Mouse (Mus musculus): ENCODE measurements around the gene Armc3. TPM values are rescaled to one million over a fixed set of nuclear protein-coding genes. Genes with fewer than 3 reads are reported as not detected.

Armc3 gene
- total RNA-seq (2021): under 1 TPM; 0.50 to 0.57 TPM

GRCm38 (mm10) chr2:19198452-19199365, at the start of gene Armc3:
TSS of gene Armc3 (plus strand) at chr2:19199302.
- peak; percentile 35 to 47 for DNase-seq (ENCODE audit: low spot score in 2 of 2)
- intact Hi-C loops (cut with DNase I): no loop called here

DNA sequence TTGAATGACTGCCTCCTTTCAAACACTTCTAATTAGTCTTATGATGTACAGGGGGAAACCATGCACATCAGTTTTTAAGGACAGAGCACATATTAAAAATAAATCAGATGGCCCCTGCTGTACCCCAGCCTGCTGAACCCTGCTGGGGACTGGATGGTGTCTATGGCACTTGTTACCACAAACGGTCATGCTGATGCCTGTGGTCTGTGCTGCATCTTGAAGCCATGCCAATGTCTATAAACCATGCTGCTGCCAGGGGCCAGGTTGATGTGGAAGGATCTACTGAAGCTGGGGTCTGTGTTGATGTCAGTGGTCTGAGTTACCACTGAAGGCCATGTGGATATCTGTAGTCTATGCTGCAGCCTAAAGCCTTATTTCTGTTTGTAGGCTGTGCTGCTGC, 46.4 kb upstream of the Armc3 start:
- intact Hi-C loops (cut with DNase I): loop anchor here (10.0 kb wide), 1 partner anchor 278 kb away; no protein-coding TSS in a partner anchor
- DNase-seq (ENCODE audit: low spot score in 2 of 2): no peak

GRCm38 (mm10) chr2:19156176-19156575, 42.9 kb upstream of the Armc3 start:
- DNase-seq (ENCODE audit: low spot score in 2 of 2): peak in 1 of 2 experiments; percentile 22
- intact Hi-C loops (cut with DNase I): loop anchor here (10.0 kb wide), 1 partner anchor 281 kb away; no protein-coding TSS in a partner anchor

GRCm38 (mm10) chr2:19159539-19159938, 39.6 kb upstream of the Armc3 start:
- intact Hi-C loops (cut with DNase I): loop anchor here (10.0 kb wide), 1 partner anchor 285 kb away; no protein-coding TSS in a partner anchor
- no peak for DNase-seq (ENCODE audit: low spot score in 2 of 2)

DNA sequence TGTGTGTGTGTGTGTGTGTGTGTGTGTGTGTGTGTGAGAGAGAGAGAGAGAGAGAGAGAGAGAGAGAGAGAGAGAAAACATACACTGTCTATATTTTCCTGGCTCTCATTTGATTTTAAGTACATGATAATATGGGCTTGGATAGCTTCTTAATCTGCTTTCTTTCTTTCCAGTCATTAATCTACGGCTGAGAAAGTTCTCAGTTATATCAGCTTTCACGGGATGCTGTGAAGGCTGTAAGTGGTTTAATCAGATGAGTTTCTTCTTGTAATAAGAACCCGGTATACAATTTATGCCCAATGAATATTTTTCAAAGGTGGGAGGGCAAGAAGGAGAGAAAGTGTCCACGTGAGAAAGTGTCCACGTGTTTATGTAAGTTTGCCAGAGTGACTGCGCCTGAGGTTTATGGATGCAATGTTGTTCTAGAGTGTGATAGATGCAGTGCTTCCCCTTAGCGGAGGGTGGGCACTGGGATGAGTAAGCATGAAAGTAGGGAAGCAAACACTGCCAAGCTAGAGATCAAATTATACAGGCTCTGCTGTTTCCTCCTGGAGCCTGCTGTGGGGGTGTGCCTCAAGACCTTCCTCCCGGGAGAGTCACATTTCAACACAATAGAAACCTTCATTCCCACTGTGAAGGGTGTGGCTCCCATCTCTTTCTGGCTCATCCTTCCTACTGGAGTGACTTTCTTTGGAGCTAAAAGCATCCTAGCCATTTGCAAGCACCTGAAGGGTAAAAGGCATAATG, 38.6 kb upstream of the Armc3 start:
- intact Hi-C loops (cut with DNase I): no loop called here
- DNase-seq (ENCODE audit: low spot score in 2 of 2): peak in 1 of 2 experiments; percentile 3

DNA sequence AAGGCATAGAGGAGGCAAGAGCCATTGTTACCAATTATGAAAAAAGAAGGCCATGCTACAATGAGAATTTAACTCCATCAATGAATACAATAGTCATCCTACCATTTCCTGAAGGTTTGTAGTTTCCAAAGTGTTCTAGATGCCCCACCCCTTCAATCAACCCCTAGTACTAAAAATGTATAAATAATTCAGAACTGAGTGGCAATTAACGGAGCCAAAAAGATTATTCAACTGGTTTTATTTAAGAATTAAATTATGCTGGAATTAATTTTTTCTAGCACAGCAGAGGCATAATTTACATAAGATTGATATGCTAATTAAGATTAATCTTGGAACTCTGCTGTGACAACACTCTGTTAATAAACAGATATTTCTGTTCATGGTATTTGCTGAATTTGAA, 34.9 kb upstream of the Armc3 start:
- intact Hi-C loops (cut with DNase I): no loop called here
- DNase-seq (ENCODE audit: low spot score in 2 of 2): no peak

DNA sequence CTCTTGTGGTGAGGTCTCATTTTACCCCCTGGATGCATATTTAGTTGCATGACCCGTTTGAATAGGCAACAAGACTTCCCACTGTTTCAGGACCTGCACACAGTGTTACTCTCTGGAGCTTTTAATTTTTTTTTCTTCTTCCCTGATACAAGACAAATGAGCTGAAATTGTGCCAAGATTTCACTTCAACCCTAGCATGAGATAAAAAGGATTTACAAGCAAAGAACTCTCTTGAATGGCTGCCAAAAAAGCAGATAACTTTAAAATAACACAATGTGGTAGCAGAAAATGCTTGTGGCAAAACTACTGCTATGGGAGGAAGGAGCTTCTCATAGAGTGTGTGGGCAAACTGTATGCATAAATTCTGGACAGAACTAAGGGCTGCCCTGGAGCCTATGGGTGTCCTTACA, 22.3 kb upstream of the Armc3 start:
- intact Hi-C loops (cut with DNase I): no loop called here
- DNase-seq (ENCODE audit: low spot score in 2 of 2): peak in 1 of 2 experiments; percentile 22

GRCm38 (mm10) chr2:19199366-19199853, 308 bp downstream of the Armc3 start:
- intact Hi-C loops (cut with DNase I): no loop called here
- DNase-seq (ENCODE audit: low spot score in 2 of 2): no peak

DNA sequence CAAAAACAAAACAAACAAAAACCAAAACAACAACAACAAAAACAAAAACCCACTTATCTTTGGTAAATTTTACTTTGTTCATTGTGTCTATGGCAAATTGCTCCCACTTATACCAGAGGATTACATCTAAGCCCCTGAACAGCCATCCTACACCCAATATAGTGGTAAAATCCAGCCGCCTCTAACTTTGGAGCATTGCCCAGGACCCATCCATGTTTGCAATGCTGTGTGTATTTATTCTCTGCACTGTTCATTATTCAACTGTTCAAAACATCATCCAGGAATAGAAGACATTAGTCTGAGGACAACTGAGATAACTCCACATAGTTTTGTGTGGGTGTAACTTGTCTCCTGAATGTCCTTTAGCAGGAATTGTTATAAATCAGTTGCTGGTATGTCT, 1.0 kb downstream of the Armc3 start:
- peak in 1 of 2 experiments; percentile 2 for DNase-seq (ENCODE audit: low spot score in 2 of 2)
- intact Hi-C loops (cut with DNase I): no loop called here

GRCm38 (mm10) chr2:19201682-19202081, 2.6 kb downstream of the Armc3 start:
- intact Hi-C loops (cut with DNase I): no loop called here
- DNase-seq (ENCODE audit: low spot score in 2 of 2): no peak

GRCm38 (mm10) chr2:19234305-19234704, 35.2 kb downstream of the Armc3 start:
- intact Hi-C loops (cut with DNase I): no loop called here
- no peak for DNase-seq (ENCODE audit: low spot score in 2 of 2)

DNA sequence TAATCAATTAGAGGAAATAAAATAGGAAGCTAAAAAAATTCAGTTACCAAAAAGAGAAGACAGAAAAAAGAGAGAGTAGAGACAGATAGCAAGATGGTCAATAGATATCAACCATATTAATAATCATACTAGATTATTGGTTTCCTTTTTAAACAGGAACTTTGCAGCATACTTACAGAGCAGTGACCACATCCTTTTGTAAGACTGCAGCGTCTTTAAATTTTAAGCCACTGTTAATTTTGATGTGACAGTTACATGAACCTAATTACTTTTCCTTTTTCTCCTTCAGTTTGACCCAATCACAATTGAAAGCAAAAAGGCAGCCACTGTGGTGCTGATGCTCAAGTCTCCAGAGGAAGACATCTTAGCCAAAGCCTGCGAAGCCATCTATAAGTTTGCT, 36.1 kb downstream of the Armc3 start:
- DNase-seq (ENCODE audit: low spot score in 2 of 2): no peak
- intact Hi-C loops (cut with DNase I): no loop called here

DNA sequence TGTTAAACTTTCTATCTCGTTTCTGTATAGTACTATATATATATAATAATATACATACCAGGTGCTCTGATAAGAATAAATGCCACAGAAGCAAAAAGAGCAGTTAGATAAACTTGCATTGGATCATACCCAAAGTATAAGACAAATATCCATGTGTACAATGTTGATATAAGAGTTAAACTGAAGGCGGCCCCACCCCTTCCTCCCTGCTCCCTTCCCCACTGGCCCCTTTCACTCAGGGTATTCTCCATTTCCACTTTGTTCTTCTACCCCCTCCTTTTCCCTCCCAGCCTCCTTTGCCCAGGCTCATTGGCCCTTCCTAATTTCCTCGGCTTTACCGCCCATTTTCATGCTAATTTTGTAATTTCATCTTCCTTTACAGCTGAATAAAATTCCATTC, 36.5 kb downstream of the Armc3 start:
- intact Hi-C loops (cut with DNase I): no loop called here

DNA sequence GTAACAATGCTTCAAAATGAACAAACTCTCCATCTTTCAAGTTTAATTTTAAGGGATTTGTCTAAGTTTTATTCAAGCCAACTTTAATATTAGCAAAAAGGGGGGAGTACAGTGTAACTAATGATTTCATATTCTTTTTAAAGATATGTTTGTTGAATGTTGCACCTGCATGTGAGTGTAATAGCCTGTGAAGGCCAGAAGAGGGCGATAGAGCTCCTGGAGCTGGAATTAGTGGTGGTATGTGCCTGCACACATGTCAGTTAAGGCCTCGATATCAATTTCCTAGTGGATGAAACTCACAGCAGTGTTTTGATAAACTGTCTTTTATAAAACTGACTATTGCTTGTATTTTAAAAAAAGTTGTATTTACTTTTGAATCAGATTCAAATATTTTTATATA, 39.7 kb downstream of the Armc3 start:
- intact Hi-C loops (cut with DNase I): no loop called here
- no peak for DNase-seq (ENCODE audit: low spot score in 2 of 2)

More for the DNA sequence above, 36.5 kb downstream of the Armc3 start:
- DNase-seq (ENCODE audit: low spot score in 2 of 2): no peak

- no peak for DNase-seq (ENCODE audit: low spot score in 2 of 2)
- intact Hi-C loops (cut with DNase I): no loop called here
Measured at GRCm38 (mm10) chr2:19249611-19250010, 50.5 kb downstream of the Armc3 start.

DNA sequence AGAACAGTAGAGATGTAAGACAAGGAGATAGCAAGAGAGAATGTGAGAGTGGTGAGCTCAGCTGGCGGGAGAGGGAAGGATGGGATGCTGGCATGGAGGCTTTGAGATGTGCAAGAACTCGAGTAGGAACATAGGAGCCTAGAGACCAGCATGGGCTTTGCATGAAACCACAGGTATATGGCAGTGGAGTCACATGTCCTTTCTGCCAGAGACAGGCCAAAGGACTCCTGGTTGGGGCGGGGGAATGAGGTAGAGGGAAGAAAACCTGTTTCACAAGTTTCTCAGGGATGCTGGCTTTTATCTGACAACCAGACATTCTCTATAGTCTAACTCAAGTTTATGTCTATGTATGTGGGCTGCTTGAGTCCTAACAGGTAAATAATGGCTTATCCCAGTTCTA, 55.9 kb downstream of the Armc3 start:
- intact Hi-C loops (cut with DNase I): no loop called here
- no peak for DNase-seq (ENCODE audit: low spot score in 2 of 2)

- no peak for DNase-seq (ENCODE audit: low spot score in 2 of 2)
- intact Hi-C loops (cut with DNase I): no loop called here
Measured at GRCm38 (mm10) chr2:19257255-19257654, 58.2 kb downstream of the Armc3 start.

DNA sequence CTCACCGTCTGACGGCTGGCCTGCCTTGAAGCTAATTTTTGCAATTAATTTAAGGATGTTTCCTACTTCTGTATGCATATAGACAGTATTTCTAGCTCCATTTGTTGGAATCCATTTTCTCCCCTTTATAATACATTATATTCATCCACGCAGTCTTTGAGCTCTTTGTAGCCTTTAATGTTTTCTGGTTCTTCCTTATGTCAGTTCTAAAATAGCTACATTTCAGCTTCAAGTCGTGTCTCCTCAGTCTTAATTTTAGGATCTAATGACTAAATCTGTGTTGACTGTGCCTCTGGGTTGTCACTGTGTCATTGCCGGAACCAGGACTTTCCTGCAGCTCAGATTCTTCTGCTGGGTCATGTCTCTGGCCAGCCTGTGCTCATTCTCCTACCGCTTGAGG, 61.3 kb downstream of the Armc3 start:
- intact Hi-C loops (cut with DNase I): no loop called here
- DNase-seq (ENCODE audit: low spot score in 2 of 2): peak in 1 of 2 experiments; percentile 11

DNA sequence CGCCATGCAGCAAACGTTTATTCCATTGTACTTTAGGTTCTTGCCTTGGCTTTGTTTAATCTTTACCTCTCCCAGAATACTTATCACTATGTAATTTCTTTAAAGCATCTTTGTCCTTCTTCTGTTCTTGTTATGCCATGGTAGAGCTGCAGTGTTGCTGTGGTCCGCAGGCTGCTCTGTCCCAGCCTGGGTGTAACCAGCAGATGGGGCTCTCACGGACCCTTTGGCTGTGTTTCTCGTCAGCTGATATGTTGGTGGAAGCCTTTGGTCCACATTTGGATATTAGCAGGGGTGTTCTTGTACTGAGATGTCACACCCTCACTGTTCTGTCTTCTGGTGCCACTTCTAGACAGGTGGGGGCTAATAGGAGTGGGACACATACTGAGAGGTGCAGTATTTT, 64.3 kb downstream of the Armc3 start:
- intact Hi-C loops (cut with DNase I): no loop called here
- DNase-seq (ENCODE audit: low spot score in 2 of 2): no peak

GRCm38 (mm10) chr2:19265834-19266233, 66.7 kb downstream of the Armc3 start:
- intact Hi-C loops (cut with DNase I): no loop called here
- no peak for DNase-seq (ENCODE audit: low spot score in 2 of 2)
